Mouse (Mus musculus) E14TG2a.4 (cell line): Measurements from ENCODE around the gene Hist1h3d.

Experiments
- CTCF ChIP-seq: conservative IDR thresholded peaks from 2 replicates; pipeline ENCODE4 v1.5.1; 2014; ENCODE audit warnings: low read length
- NANOG ChIP-seq: IDR thresholded peaks from 2 replicates; pipeline ENCODE4 v1.6.1; 2014; ENCODE audit warnings: borderline replicate concordance, low read length, mixed read lengths
- POU5F1 ChIP-seq: IDR thresholded peaks from 2 replicates; pipeline ENCODE4 v1.6.1; 2014; ENCODE audit warnings: low read length, borderline replicate concordance

DNA sequence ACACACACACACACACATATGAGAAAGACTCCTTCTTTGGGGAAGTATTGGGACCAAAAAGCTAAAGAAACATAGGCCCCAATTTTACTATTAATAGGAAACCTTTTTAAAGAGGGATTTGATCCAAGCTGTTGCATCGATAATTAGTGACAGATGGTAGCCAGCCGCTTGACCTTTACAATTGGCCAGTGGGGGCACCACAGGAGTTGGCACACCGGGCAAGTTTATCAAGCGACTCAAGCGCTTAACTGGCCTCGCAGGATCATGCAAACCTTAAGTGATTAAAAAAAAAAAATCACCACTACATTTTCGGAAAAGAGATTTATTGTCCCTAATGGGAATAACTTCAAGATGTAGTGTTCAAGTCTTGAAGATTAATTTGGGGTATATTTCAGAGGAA is 17.1 kb downstream of the Hist1h3d start:
- TF ChIP-seq CTCF (no peak), NANOG (no peak), POU5F1 (no peak)
